Mouse (Mus musculus) limb, embryonic 13.5 days (tissue): Measurements from ENCODE around the gene Depdc5. TPM values are rescaled to one million over a fixed set of nuclear protein-coding genes. Genes with fewer than 3 reads are reported as not detected.

Experiments used
- ATAC-seq: fragments of 200-750 bp; cut with Nextera tagmentation; 2 replicates; pipeline ENCODE4 v1.8.0; 2017; ENCODE audit warnings: low read depth, moderate number of reproducible peaks, moderate TSS enrichment; ENCODE audit not compliant: low FRiP score
- H3K27ac ChIP-seq: fragments of 300-500 bp; sonication (generic); 2 replicates; pipeline ENCODE4 v1.5.1; 2015; ENCODE audit warnings: inconsistent platforms, mild to moderate bottlenecking, moderate library complexity
- H3K27me3 ChIP-seq: fragments of 300-500 bp; sonication (generic); 2 replicates; pipeline ENCODE4 v1.6.1; 2015; ENCODE audit warnings: mild to moderate bottlenecking, inconsistent platforms
- H3K36me3 ChIP-seq: fragments of 300-500 bp; sonication (generic); 2 replicates; pipeline ENCODE4 v1.6.1; 2015; ENCODE audit warnings: inconsistent platforms, mild to moderate bottlenecking, moderate library complexity
- H3K4me1 ChIP-seq: fragments of 300-500 bp; sonication (generic); 2 replicates; pipeline ENCODE4 v1.6.1; 2015; ENCODE audit warnings: inconsistent platforms
- H3K4me2 ChIP-seq: fragments of 300-500 bp; sonication (generic); replicated peaks from 2 replicates; pipeline ENCODE4 v1.6.1; 2015; ENCODE audit warnings: inconsistent platforms, mild to moderate bottlenecking, moderate library complexity
- H3K4me3 ChIP-seq: fragments of 300-500 bp; sonication (generic); 2 replicates; pipeline ENCODE4 v1.5.1; 2015; ENCODE audit warnings: moderate library complexity, mild to moderate bottlenecking, inconsistent platforms
- H3K9ac ChIP-seq: fragments of 300-500 bp; sonication (generic); 2 replicates; pipeline ENCODE4 v1.6.1; 2015; ENCODE audit warnings: mild to moderate bottlenecking, inconsistent platforms
- H3K9me3 ChIP-seq: fragments of 300-500 bp; sonication (generic); 2 replicates; pipeline ENCODE4 v1.6.1; 2016; ENCODE audit warnings: inconsistent platforms
- WGBS: fragments of 180-500 bp; shearing (Covaris S2); methylation state at CpG from one replicate; pipeline ENCODE4 v1.1.7; 2015; 5-methylcytosine and 5-hydroxymethylcytosine counted together
- polyA plus RNA-seq: library from polyadenylated mRNA; unstranded; fragments of >200 nt; fragmentation: Nextera tagmentation; extraction: Ambion mirVana; gene quantifications from 2 replicates; pipeline ENCODE4 v1.2.1, GENCODE M21; 2015

The Depdc5 gene
- polyA plus RNA-seq, 1 experiment from 2014 or later = 23.4 TPM

- Histone ChIP-seq H3K4me1 (no peaks in the 10 kb centered on the region), H3K27ac (no peak overlapping the region), H3K9ac (no peak overlapping the region), H3K4me3 (no peak overlapping the region), H3K27me3 (no peaks in the 10 kb centered on the region), H3K9me3 (no peaks in the 10 kb centered on the region), H3K36me3 (peaks cover 65% of the 10 kb centered on the region), H3K4me2 (no peak overlapping the region)
- WGBS = 79% methylated on average over 1 of the region's 1 CpGs
- ATAC-seq = no peak
Observed at GRCm38 (mm10) chr5:32987873-32988272, 124.4 kb downstream of the Depdc5 start.

- no peak overlapping the region for H3K27ac ChIP-seq
- peaks cover 43% of the 10 kb centered on the region for H3K36me3 ChIP-seq
- H3K9me3 ChIP-seq = no peaks in the 10 kb centered on the region
- no peaks in the 10 kb centered on the region for H3K27me3 ChIP-seq
- no peak overlapping the region for H3K4me2 ChIP-seq
- H3K9ac ChIP-seq = no peak overlapping the region
- peaks cover 6% of the 10 kb centered on the region for H3K4me1 ChIP-seq
- WGBS = 81% methylated on average over 13 of the region's 13 CpGs
- ATAC-seq = no peak
- H3K4me3 ChIP-seq = no peak overlapping the region
Observed at GRCm38 (mm10) chr5:32989959-32990640, 126.6 kb downstream of the Depdc5 start.

- Histone ChIP-seq H3K4me3 (no peak overlapping the region), H3K9ac (no peak overlapping the region), H3K36me3 (peaks cover 34% of the 10 kb centered on the region), H3K27me3 (no peaks in the 10 kb centered on the region), H3K4me2 (no peak overlapping the region), H3K4me1 (peaks cover 6% of the 10 kb centered on the region), H3K9me3 (no peaks in the 10 kb centered on the region), H3K27ac (no peak overlapping the region)
- ATAC-seq = no peak
- WGBS = 75% methylated on average over 8 of the region's 8 CpGs
Observed at GRCm38 (mm10) chr5:32991152-32991551, 127.7 kb downstream of the Depdc5 start.

- no peak overlapping the region for H3K4me3 ChIP-seq
- ATAC-seq = no peak
- H3K9ac ChIP-seq = no peak overlapping the region
- H3K4me1 ChIP-seq = peaks cover 6% of the 10 kb centered on the region
- WGBS = 27% methylated on average over 2 of the region's 2 CpGs
- H3K9me3 ChIP-seq = no peaks in the 10 kb centered on the region
- peaks cover 9% of the 10 kb centered on the region; the same call in 1 of the 2 replicates for H3K36me3 ChIP-seq
- no peak overlapping the region for H3K4me2 ChIP-seq
- no peaks in the 10 kb centered on the region for H3K27me3 ChIP-seq
- H3K27ac ChIP-seq = no peak overlapping the region; the same call in 1 of the 2 replicates
Observed at GRCm38 (mm10) chr5:32994471-32994870, 131.0 kb downstream of the Depdc5 start.

GRCm38 (mm10) chr5:32995756-32996155 lies 132.3 kb downstream of the Depdc5 start:
- H3K4me2 ChIP-seq = no peak overlapping the region
- H3K9ac ChIP-seq = no peak overlapping the region
- no peak for ATAC-seq
- 77% methylated on average over 4 of the region's 4 CpGs for WGBS
- H3K36me3 ChIP-seq = peaks cover 5% of the 10 kb centered on the region; the same call in 1 of the 2 replicates
- no peaks in the 10 kb centered on the region for H3K27me3 ChIP-seq
- no peak overlapping the region for H3K4me3 ChIP-seq
- peaks cover 6% of the 10 kb centered on the region for H3K4me1 ChIP-seq
- no peak overlapping the region for H3K27ac ChIP-seq
- no peaks in the 10 kb centered on the region for H3K9me3 ChIP-seq

- no peak for ATAC-seq
- H3K4me3 ChIP-seq = no peak overlapping the region
- no peaks in the 10 kb centered on the region for H3K9me3 ChIP-seq
- H3K27ac ChIP-seq = no peak overlapping the region
- no peaks in the 10 kb centered on the region for H3K27me3 ChIP-seq
- peaks cover 6% of the 10 kb centered on the region for H3K4me1 ChIP-seq
- no peak overlapping the region for H3K9ac ChIP-seq
- 90% methylated on average over 1 of the region's 1 CpGs for WGBS
- no peaks in the 10 kb centered on the region for H3K36me3 ChIP-seq
- H3K4me2 ChIP-seq = no peak overlapping the region
Observed at GRCm38 (mm10) chr5:32996560-32996959, 133.1 kb downstream of the Depdc5 start.

- Histone ChIP-seq H3K27ac (no peak overlapping the region), H3K4me1 (peaks cover 6% of the 10 kb centered on the region), H3K9me3 (no peaks in the 10 kb centered on the region), H3K4me3 (no peak overlapping the region), H3K36me3 (no peaks in the 10 kb centered on the region), H3K9ac (no peak overlapping the region), H3K4me2 (no peak overlapping the region), H3K27me3 (no peaks in the 10 kb centered on the region)
- 25% methylated on average over 4 of the region's 4 CpGs for WGBS
- ATAC-seq = no peak
Observed at GRCm38 (mm10) chr5:32997686-32998085, 134.2 kb downstream of the Depdc5 start.

- WGBS = 91% methylated on average over 4 of the region's 4 CpGs
Observed at GRCm38 (mm10) chr5:32998783-32999182, 135.3 kb downstream of the Depdc5 start.

GRCm38 (mm10) chr5:33001111-33001510 lies 137.6 kb downstream of the Depdc5 start:
- Histone ChIP-seq H3K4me3 (no peak overlapping the region), H3K4me2 (no peak overlapping the region), H3K4me1 (peaks cover under 1% of the 10 kb centered on the region), H3K27me3 (no peaks in the 10 kb centered on the region), H3K36me3 (no peaks in the 10 kb centered on the region), H3K9me3 (no peaks in the 10 kb centered on the region), H3K27ac (no peak overlapping the region), H3K9ac (no peak overlapping the region)
- ATAC-seq = no peak
- 82% methylated on average over 5 of the region's 5 CpGs for WGBS

More at GRCm38 (mm10) chr5:32998783-32999182, 135.3 kb downstream of the Depdc5 start:
- no peaks in the 10 kb centered on the region for H3K27me3 ChIP-seq
- H3K9me3 ChIP-seq = no peaks in the 10 kb centered on the region
- no peak overlapping the region for H3K9ac ChIP-seq
- no peak overlapping the region for H3K27ac ChIP-seq
- no peaks in the 10 kb centered on the region for H3K36me3 ChIP-seq
- peaks cover 6% of the 10 kb centered on the region for H3K4me1 ChIP-seq
- no peak for ATAC-seq
- no peak overlapping the region for H3K4me2 ChIP-seq
- no peak overlapping the region for H3K4me3 ChIP-seq

GRCm38 (mm10) chr5:33002781-33003180 lies 139.3 kb downstream of the Depdc5 start:
- Histone ChIP-seq H3K4me3 (no peak overlapping the region), H3K9ac (no peak overlapping the region), H3K4me1 (peaks cover 9% of the 10 kb centered on the region), H3K36me3 (no peaks in the 10 kb centered on the region), H3K27ac (no peak overlapping the region), H3K4me2 (no peak overlapping the region), H3K27me3 (no peaks in the 10 kb centered on the region), H3K9me3 (no peaks in the 10 kb centered on the region)
- ATAC-seq = no peak
- 82% methylated on average over 5 of the region's 5 CpGs for WGBS

- H3K4me1 ChIP-seq = peaks cover 9% of the 10 kb centered on the region
- 80% methylated on average over 6 of the region's 6 CpGs for WGBS
- no peak overlapping the region for H3K4me2 ChIP-seq
- no peak for ATAC-seq
- H3K9me3 ChIP-seq = no peaks in the 10 kb centered on the region
- H3K27me3 ChIP-seq = no peaks in the 10 kb centered on the region
- H3K36me3 ChIP-seq = no peaks in the 10 kb centered on the region
- no peak overlapping the region for H3K4me3 ChIP-seq
- H3K9ac ChIP-seq = no peak overlapping the region
- H3K27ac ChIP-seq = no peak overlapping the region
Observed at GRCm38 (mm10) chr5:33003500-33003899, 140.0 kb downstream of the Depdc5 start.

GRCm38 (mm10) chr5:33004110-33004509 lies 140.6 kb downstream of the Depdc5 start:
- 70% methylated on average over 4 of the region's 4 CpGs for WGBS
- Histone ChIP-seq H3K36me3 (no peaks in the 10 kb centered on the region), H3K4me3 (no peak overlapping the region), H3K9me3 (no peaks in the 10 kb centered on the region), H3K27me3 (no peaks in the 10 kb centered on the region), H3K4me1 (peaks cover 9% of the 10 kb centered on the region), H3K4me2 (no peak overlapping the region), H3K9ac (no peak overlapping the region), H3K27ac (no peak overlapping the region)
- ATAC-seq = no peak
